Mouse (Mus musculus) forebrain, embryonic 16.5 days (tissue): ENCODE measurements around the gene Rgma. TPM values are rescaled to one million over a fixed set of nuclear protein-coding genes. Genes with fewer than 3 reads are reported as not detected.

Experiments
- ATAC-seq: fragments of 200-750 bp; cut with Nextera tagmentation; 2 replicates; pipeline ENCODE4 v1.8.0; 2017; ENCODE audit warnings: mild to moderate bottlenecking, moderate library complexity
- H3K27ac ChIP-seq: fragments of 300-500 bp; sonication (generic); 2 replicates; pipeline ENCODE4 v1.5.1; 2014; ENCODE audit warnings: low read length, control low read depth
- H3K27me3 ChIP-seq: fragments of 300-500 bp; sonication (generic); replicated peaks from 2 replicates; pipeline ENCODE4 v1.6.1; 2014; ENCODE audit warnings: low read length; ENCODE audit not compliant: control insufficient read depth, insufficient read depth
- H3K36me3 ChIP-seq: fragments of 300-500 bp; sonication (generic); 2 replicates; pipeline ENCODE4 v1.6.1; 2014; ENCODE audit not compliant: control insufficient read depth, insufficient read depth
- H3K4me1 ChIP-seq: fragments of 300-500 bp; sonication (generic); replicated peaks from 2 replicates; pipeline ENCODE4 v1.6.1; 2014; ENCODE audit warnings: low read length; ENCODE audit not compliant: control insufficient read depth, insufficient read depth
- H3K4me2 ChIP-seq: fragments of 300-500 bp; sonication (generic); 2 replicates; pipeline ENCODE4 v1.6.1; 2014; ENCODE audit warnings: mild to moderate bottlenecking, low read length, control low read depth
- H3K4me3 ChIP-seq: fragments of 300-500 bp; sonication (generic); replicated peaks from 2 replicates; pipeline ENCODE4 v1.5.1; 2014; ENCODE audit warnings: mild to moderate bottlenecking, low read length, control low read depth
- H3K9ac ChIP-seq: fragments of 300-500 bp; sonication (generic); replicated peaks from 2 replicates; pipeline ENCODE4 v1.6.1; 2014; ENCODE audit warnings: low read depth, low read length, control low read depth
- H3K9me3 ChIP-seq: fragments of 300-500 bp; sonication (generic); 2 replicates; pipeline ENCODE4 v1.6.1; 2016; ENCODE audit warnings: low read length; ENCODE audit not compliant: control insufficient read depth
- WGBS: fragments of 180-500 bp; shearing (Covaris S2); extraction: QIAGEN DNeasy Blood & Tissue Kit; methylation state at CpG from one replicate; pipeline ENCODE4 v1.1.7; 2014; 5-methylcytosine and 5-hydroxymethylcytosine counted together
- polyA plus RNA-seq: library from polyadenylated mRNA; unstranded; fragments of >200 nt; fragmentation: Nextera tagmentation; extraction: Ambion mirVana; gene quantifications from 2 replicates; pipeline ENCODE4 v1.2.1, GENCODE M21; 2015

The Rgma gene
- polyA plus RNA-seq, 1 experiment from 2014 or later = 22.2 TPM

DNA sequence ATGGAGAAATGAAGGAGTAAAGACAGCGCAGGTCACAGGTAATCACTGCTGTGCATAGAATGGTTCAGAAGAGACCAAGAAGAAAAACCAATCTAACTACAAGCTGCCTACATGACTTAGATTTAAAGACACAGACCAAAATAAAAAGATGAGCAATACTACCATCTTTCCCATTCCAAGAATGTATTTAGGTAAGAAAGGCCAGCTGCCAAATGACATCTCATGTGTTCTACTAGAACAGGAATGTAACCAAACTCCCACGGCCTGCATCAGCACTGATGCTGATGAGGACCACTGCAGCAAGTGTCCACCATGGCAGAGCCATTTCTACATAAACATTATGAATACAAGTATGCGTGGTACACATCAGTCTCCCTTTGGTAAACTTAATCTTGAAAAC lies 92.4 kb downstream of the Rgma start:
- Histone ChIP-seq H3K36me3 (peaks cover 55% of the 10 kb centered on the region), H3K9me3 (no peaks in the 10 kb centered on the region), H3K27me3 (no peaks in the 10 kb centered on the region), H3K4me3 (no peak overlapping the region), H3K9ac (no peak overlapping the region), H3K4me2 (no peak overlapping the region), H3K4me1 (no peaks in the 10 kb centered on the region), H3K27ac (no peak overlapping the region)
- ATAC-seq = no peak
- WGBS = 94% methylated on average over 3 of the region's 3 CpGs

Other genes starting within 250 kb of the Rgma start
- gene Chd2, start 166.3 kb downstream of the Rgma start, polyA plus RNA-seq = 56.8 and 60.2 TPM in 2 replicates